Mouse (Mus musculus): ENCODE data around the gene Ttc28.
A peak's percentile ranks its signal among the peaks of the same experiment; 100 is the strongest.

Ttc28 gene

GRCm38 (mm10) chr5:111050135-111050534, 170.5 kb downstream of the Ttc28 start:
- no peak for DNase-seq (ENCODE audit: low spot score)

GRCm38 (mm10) chr5:111054380-111054779, 174.8 kb downstream of the Ttc28 start:
- no peak for DNase-seq (ENCODE audit: low spot score)

GRCm38 (mm10) chr5:111054848-111055428, 175.3 kb downstream of the Ttc28 start:
- DNase-seq (ENCODE audit: low spot score): no peak

GRCm38 (mm10) chr5:111055507-111055906, 175.9 kb downstream of the Ttc28 start:
- DNase-seq (ENCODE audit: low spot score): peak; percentile 19

GRCm38 (mm10) chr5:111057084-111057483, 177.5 kb downstream of the Ttc28 start:
- DNase-seq (ENCODE audit: low spot score): no peak

GRCm38 (mm10) chr5:111058401-111059139, 179.0 kb downstream of the Ttc28 start:
- DNase-seq (ENCODE audit: low spot score): no peak

GRCm38 (mm10) chr5:111059140-111059921, 179.7 kb downstream of the Ttc28 start:
- DNase-seq (ENCODE audit: low spot score): no peak

GRCm38 (mm10) chr5:111060246-111060745, 180.7 kb downstream of the Ttc28 start:
- DNase-seq (ENCODE audit: low spot score): no peak

- DNase-seq (ENCODE audit: low spot score): no peak
Measured at GRCm38 (mm10) chr5:111063155-111063554, 183.6 kb downstream of the Ttc28 start.

- DNase-seq (ENCODE audit: low spot score): no peak
Measured at GRCm38 (mm10) chr5:111063991-111064390, 184.4 kb downstream of the Ttc28 start.

GRCm38 (mm10) chr5:111065770-111066169, 186.2 kb downstream of the Ttc28 start:
- DNase-seq (ENCODE audit: low spot score): no peak

- no peak for DNase-seq (ENCODE audit: low spot score)
Measured at GRCm38 (mm10) chr5:111069503-111069902, 189.9 kb downstream of the Ttc28 start.

- no peak for DNase-seq (ENCODE audit: low spot score)
Measured at GRCm38 (mm10) chr5:111069931-111070330, 190.3 kb downstream of the Ttc28 start.

GRCm38 (mm10) chr5:111070361-111070760, 190.8 kb downstream of the Ttc28 start:
- no peak for DNase-seq (ENCODE audit: low spot score)

- no peak for DNase-seq (ENCODE audit: low spot score)
Measured at GRCm38 (mm10) chr5:111073316-111073736, 193.7 kb downstream of the Ttc28 start.

GRCm38 (mm10) chr5:111074050-111074449, 194.4 kb downstream of the Ttc28 start:
- DNase-seq (ENCODE audit: low spot score): no peak

- no peak for DNase-seq (ENCODE audit: low spot score)
Measured at GRCm38 (mm10) chr5:111075841-111076240, 196.2 kb downstream of the Ttc28 start.

GRCm38 (mm10) chr5:111077261-111077660, 197.7 kb downstream of the Ttc28 start:
- no peak for DNase-seq (ENCODE audit: low spot score)

- no peak for DNase-seq (ENCODE audit: low spot score)
Measured at GRCm38 (mm10) chr5:111080601-111081000, 201.0 kb downstream of the Ttc28 start.

- no peak for DNase-seq (ENCODE audit: low spot score)
Measured at GRCm38 (mm10) chr5:111085849-111086248, 206.2 kb downstream of the Ttc28 start.

- no peak for DNase-seq (ENCODE audit: low spot score)
Measured at GRCm38 (mm10) chr5:111096750-111097149, 217.1 kb downstream of the Ttc28 start.

GRCm38 (mm10) chr5:111097233-111098160, 217.9 kb downstream of the Ttc28 start:
- DNase-seq (ENCODE audit: low spot score): no peak
